Mouse (Mus musculus) ZHBTc4 (cell line): ENCODE data around the gene Kcnrg.
A peak's percentile ranks its signal among the peaks of the same experiment; 100 is the strongest.

Experiments used
- DNase-seq: peaks from one replicate; pipeline ENCODE4 v3.0.0-alpha.2; 2011; ENCODE audit warnings: low read depth, low spot score

The Kcnrg gene

GRCm38 (mm10) chr14:61645547-61645946 is 38.3 kb downstream of the Kcnrg start:
- DNase-seq = no peak

GRCm38 (mm10) chr14:61647182-61647880 is 40.1 kb downstream of the Kcnrg start:
- peak; percentile 36 for DNase-seq

GRCm38 (mm10) chr14:61647881-61648684 is 40.8 kb downstream of the Kcnrg start:
- DNase-seq = peak; percentile 61

- peak; percentile 97 for DNase-seq
Measured at GRCm38 (mm10) chr14:61648685-61649504, 41.6 kb downstream of the Kcnrg start.

GRCm38 (mm10) chr14:61650291-61650960 is 43.2 kb downstream of the Kcnrg start:
- DNase-seq = peak; percentile 25

GRCm38 (mm10) chr14:61656469-61656868 is 49.2 kb downstream of the Kcnrg start:
- peak; percentile 63 for DNase-seq

DNA sequence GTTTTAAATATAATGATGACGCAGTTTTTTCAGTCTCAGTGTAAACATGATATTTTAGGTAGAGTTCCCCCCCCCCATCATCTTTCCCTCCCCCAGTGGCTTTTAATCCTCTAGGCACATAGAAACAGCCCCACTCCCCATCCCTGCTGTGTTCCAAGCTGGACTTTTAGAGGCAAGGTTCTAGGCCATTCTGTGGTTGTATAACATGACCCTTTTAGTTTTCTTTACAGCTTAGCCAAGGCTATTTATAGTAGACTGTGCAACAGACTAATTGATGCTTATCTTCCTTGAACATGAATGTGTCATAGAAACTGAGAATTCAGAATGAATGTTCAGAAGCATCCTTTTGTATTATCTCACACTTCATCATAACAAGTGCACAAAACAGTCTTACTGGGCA is 54.2 kb downstream of the Kcnrg start:
- DNase-seq = no peak

GRCm38 (mm10) chr14:61662307-61662706 is 55.0 kb downstream of the Kcnrg start:
- DNase-seq = no peak
